Mouse (Mus musculus) liver, embryonic 12.5 days (tissue): ENCODE results near the gene Hspb6. TPM values are rescaled to one million over a fixed set of nuclear protein-coding genes. Genes with fewer than 3 reads are reported as not detected.

Experiments
- ATAC-seq: fragments of 200-750 bp; cut with Nextera tagmentation; 2 replicates; pipeline ENCODE4 v1.8.0; 2017; ENCODE audit warnings: moderate number of reproducible peaks, mild to moderate bottlenecking, moderate library complexity
- H3K27ac ChIP-seq: fragments of 300-500 bp; sonication (generic); 2 replicates; pipeline ENCODE4 v1.5.1; 2016; ENCODE audit warnings: mild to moderate bottlenecking
- H3K27me3 ChIP-seq: fragments of 300-500 bp; sonication (generic); replicated peaks from 2 replicates; pipeline ENCODE4 v1.6.1; 2016; ENCODE audit warnings: mild to moderate bottlenecking, moderate library complexity
- H3K36me3 ChIP-seq: fragments of 300-500 bp; sonication (generic); 2 replicates; pipeline ENCODE4 v1.6.1; 2016; ENCODE audit warnings: mild to moderate bottlenecking, moderate library complexity
- H3K4me1 ChIP-seq: fragments of 300-500 bp; sonication (generic); 2 replicates; pipeline ENCODE4 v1.6.1; 2016
- H3K4me2 ChIP-seq: fragments of 300-500 bp; sonication (generic); 2 replicates; pipeline ENCODE4 v1.6.1; 2016; ENCODE audit warnings: mild to moderate bottlenecking, moderate library complexity
- H3K4me3 ChIP-seq: fragments of 300-500 bp; sonication (generic); 2 replicates; pipeline ENCODE4 v1.5.1; 2016; ENCODE audit warnings: mild to moderate bottlenecking, moderate library complexity
- H3K9ac ChIP-seq: fragments of 300-500 bp; sonication (generic); 2 replicates; pipeline ENCODE4 v1.6.1; 2016; ENCODE audit warnings: mild to moderate bottlenecking, moderate library complexity
- H3K9me3 ChIP-seq: fragments of 300-500 bp; sonication (generic); replicated peaks from 2 replicates; pipeline ENCODE4 v1.6.1; 2016; ENCODE audit warnings: mild to moderate bottlenecking, moderate library complexity
- WGBS: fragments of 180-500 bp; shearing (Covaris S2); methylation state at CpG from one replicate; pipeline ENCODE4 v1.1.7; 2016; ENCODE audit not compliant: insufficient replicate concordance; 5-methylcytosine and 5-hydroxymethylcytosine counted together
- polyA plus RNA-seq: library from polyadenylated mRNA; unstranded; fragments of >200 nt; fragmentation: Nextera tagmentation; extraction: Ambion mirVana; gene quantifications from 2 replicates; pipeline ENCODE4 v1.2.1, GENCODE M21; 2016

Gene Hspb6
- polyA plus RNA-seq, 1 experiment from 2014 or later = 5.0 TPM

DNA sequence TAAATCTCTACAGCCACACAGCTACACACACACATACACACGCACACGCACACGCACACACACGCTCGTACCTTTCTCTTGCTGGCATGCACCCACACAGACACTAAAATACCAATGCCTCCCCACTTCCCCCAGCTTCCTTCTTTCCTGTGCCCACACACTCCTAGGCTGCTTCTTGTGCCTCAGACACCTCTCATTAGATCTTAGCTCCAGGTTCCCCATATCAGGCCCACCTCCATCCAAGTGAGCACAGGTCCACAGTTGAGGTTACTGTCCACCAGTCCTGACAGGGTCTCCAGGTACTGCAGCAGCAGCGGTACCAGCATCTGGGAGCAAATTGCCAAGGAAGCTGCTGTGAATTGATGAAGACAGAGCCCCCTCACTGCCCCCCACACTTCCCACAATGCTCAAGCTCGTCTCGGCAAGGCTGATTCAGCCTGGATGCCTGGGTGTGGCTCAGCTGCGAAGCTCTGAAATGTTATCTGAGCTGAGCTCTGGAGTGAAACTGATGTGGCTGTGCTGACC is 20.6 kb upstream of the Hspb6 start:
- WGBS = 73% methylated on average over 9 of the region's 9 CpGs
- Histone ChIP-seq H3K9me3 (no peaks in the 10 kb centered on the region), H3K27ac (no peak overlapping the region), H3K4me1 (peaks cover 44% of the 10 kb centered on the region), H3K36me3 (peaks cover 65% of the 10 kb centered on the region), H3K4me2 (no peak overlapping the region), H3K9ac (no peak overlapping the region), H3K27me3 (no peaks in the 10 kb centered on the region), H3K4me3 (no peak overlapping the region)
- ATAC-seq = no peak

DNA sequence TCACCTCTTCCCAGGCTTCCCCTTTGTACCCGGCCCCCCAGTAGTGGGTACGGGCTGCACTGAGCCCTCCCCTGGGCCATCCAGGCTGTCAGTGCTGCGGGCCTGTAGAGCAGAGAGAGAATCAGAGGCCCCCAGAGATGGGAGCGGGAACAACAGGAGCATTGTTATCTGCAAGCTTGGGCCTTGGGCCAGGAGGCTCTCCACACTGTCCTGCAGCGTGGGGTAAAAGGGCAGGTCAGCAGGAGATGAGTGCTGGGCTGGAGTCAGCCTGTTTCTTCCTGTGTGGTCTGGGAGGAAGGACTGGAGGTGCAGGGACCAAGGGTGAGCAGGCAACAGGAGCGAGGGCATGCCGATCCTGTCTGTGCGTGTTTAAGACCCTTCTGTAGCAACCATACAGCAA is 19.0 kb upstream of the Hspb6 start:
- Histone ChIP-seq H3K4me2 (peak overlapping the region; percentile 19; the same call in 1 of the 2 replicates), H3K36me3 (peaks cover 49% of the 10 kb centered on the region), H3K9me3 (no peaks in the 10 kb centered on the region), H3K4me1 (peaks cover 43% of the 10 kb centered on the region), H3K27me3 (no peaks in the 10 kb centered on the region), H3K9ac (no peak overlapping the region), H3K27ac (no peak overlapping the region), H3K4me3 (no peak overlapping the region)
- 61% methylated on average over 8 of the region's 8 CpGs for WGBS
- ATAC-seq = no peak

DNA sequence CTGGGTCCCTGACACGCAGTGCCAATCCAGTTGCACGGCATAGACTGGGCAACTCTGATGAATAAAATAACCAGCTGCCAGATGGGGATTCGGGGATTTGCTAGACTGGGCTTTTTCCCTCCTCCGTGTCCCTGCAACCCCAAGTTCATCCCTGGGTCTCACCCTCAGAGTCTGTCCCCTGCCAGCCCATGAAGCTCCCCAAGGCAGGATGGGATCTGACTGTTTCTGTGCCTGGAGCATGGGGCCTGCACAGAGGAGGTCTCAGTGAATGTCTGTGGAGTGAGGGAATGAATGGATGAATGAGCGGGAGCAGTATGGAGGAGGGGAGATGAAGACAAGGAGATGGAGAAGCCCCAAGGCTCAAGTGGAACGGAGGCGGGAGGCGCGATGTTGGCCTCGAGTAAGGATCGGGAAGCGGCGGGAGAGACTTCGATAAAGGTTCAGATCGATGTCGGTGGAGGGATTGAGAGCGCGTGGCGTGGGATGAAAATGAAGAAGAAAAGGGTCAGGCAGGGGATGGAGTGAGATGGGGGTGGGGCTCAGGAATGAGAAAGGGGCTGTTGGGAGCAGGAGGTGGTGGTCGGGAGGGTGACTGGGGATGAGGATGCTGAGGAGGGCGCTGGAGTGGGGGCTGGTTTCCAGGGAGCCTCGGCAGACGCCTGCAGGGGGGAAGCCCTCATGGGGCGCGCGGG is 17.9 kb upstream of the Hspb6 start:
- WGBS = 12% methylated on average over 25 of the region's 26 CpGs
- Histone ChIP-seq H3K36me3 (peaks cover 40% of the 10 kb centered on the region), H3K9ac (peak overlapping the region; percentile 83), H3K9me3 (no peaks in the 10 kb centered on the region), H3K4me2 (peak overlapping the region; percentile 99), H3K27ac (peak overlapping the region; percentile 83), H3K4me1 (peaks cover 43% of the 10 kb centered on the region), H3K4me3 (peak overlapping the region; percentile 77), H3K27me3 (no peaks in the 10 kb centered on the region)
- ATAC-seq = peak; percentile 1; the same call in 1 of the 2 replicates

GRCm38 (mm10) chr7:30534633-30535577 is 17.1 kb upstream of the Hspb6 start, which contains the start of gene Arhgap33:
Gene Arhgap33, minus strand, starts transcription at chr7:30535060.
- 4% methylated on average over 82 of the region's 84 CpGs for WGBS
- peak within 1 kb of the TSS; percentile 83 for H3K9ac ChIP-seq
- ATAC-seq = peak; percentile 93
- H3K4me1 ChIP-seq = peaks cover 43% of the 10 kb centered on the region
- peak within 1 kb of the TSS; percentile 83 for H3K27ac ChIP-seq
- H3K9me3 ChIP-seq = no peaks in the 10 kb centered on the region
- H3K27me3 ChIP-seq = no peaks in the 10 kb centered on the region
- peak within 1 kb of the TSS; percentile 99 for H3K4me2 ChIP-seq
- H3K4me3 ChIP-seq = peak within 1 kb of the TSS; percentile 77
- peaks cover 40% of the 10 kb centered on the region for H3K36me3 ChIP-seq

DNA sequence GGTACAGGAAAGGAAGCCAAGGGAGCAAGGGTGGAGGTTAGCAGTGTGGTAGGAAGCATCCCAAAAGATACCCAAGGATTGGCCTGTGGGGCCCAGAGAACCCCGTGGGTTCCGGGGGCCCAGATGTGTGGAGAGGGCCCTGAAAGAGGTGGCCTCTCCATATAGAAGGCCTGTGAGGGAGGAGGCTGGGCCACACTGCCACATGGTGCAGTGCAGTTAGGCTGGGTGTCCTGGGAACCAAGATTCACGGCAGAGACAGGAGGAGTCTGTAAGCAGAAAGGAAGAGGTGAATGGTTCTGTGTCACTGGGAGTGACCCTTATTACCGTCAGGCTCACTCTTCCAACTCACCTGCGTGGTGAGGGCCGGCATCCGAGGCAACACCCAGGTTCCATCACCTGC is 11.4 kb upstream of the Hspb6 start:
- Histone ChIP-seq H3K27me3 (no peaks in the 10 kb centered on the region), H3K4me2 (no peak overlapping the region), H3K9me3 (no peaks in the 10 kb centered on the region), H3K4me3 (no peak overlapping the region), H3K27ac (no peak overlapping the region), H3K9ac (no peak overlapping the region), H3K4me1 (peaks cover 17% of the 10 kb centered on the region), H3K36me3 (peaks cover 43% of the 10 kb centered on the region)
- ATAC-seq = no peak
- 83% methylated on average over 7 of the region's 7 CpGs for WGBS

DNA sequence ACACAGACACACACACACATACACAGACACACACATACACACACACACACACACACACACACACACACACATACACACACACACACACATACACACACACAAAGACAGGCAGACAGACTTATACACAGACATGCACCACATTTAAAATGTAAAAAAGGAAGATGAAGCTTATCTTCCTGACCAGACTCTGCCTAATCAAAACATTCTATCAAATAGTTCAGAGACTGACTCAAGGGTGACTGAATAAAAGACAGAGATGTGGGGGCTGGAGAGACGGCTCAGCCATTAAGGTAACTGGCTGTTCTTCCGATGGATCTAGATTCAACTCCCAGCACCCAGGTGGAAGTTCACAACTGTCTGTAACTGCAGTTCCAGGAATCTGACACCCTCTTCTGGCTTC is 7.7 kb upstream of the Hspb6 start:
- no peak overlapping the region for H3K9ac ChIP-seq
- H3K9me3 ChIP-seq = no peaks in the 10 kb centered on the region
- no peak overlapping the region for H3K4me3 ChIP-seq
- 46% methylated on average over 2 of the region's 2 CpGs for WGBS
- H3K4me2 ChIP-seq = no peak overlapping the region
- H3K36me3 ChIP-seq = peaks cover 63% of the 10 kb centered on the region
- 0 out of 2 replicates have a peak overlapping the region, but pooled peaks have one; percentile 7 for H3K27ac ChIP-seq
- H3K4me1 ChIP-seq = peaks cover 11% of the 10 kb centered on the region
- no peaks in the 10 kb centered on the region for H3K27me3 ChIP-seq
- ATAC-seq = no peak; the same call in 1 of the 2 replicates

- ATAC-seq = no peak
- Histone ChIP-seq H3K27me3 (no peaks in the 10 kb centered on the region), H3K4me3 (no peak overlapping the region), H3K36me3 (peaks cover 39% of the 10 kb centered on the region), H3K4me1 (peaks cover 31% of the 10 kb centered on the region), H3K9me3 (no peaks in the 10 kb centered on the region), H3K27ac (no peak overlapping the region), H3K9ac (no peak overlapping the region), H3K4me2 (no peak overlapping the region)
- WGBS = 78% methylated on average over 2 of the region's 2 CpGs
Measured at GRCm38 (mm10) chr7:30549880-30550279, 2.1 kb upstream of the Hspb6 start.

- Histone ChIP-seq H3K4me2 (0 out of 2 replicates have a peak overlapping the region, but pooled peaks have one; percentile 99), H3K27ac (no peak overlapping the region)
Measured at GRCm38 (mm10) chr7:30550603-30551002, 1.4 kb upstream of the Hspb6 start.

GRCm38 (mm10) chr7:30551445-30552101 is 405 bp upstream of the Hspb6 start:
- Histone ChIP-seq H3K4me3 (peak overlapping the region; percentile 72), H3K27me3 (no peaks in the 10 kb centered on the region), H3K4me2 (peak overlapping the region; percentile 99), H3K4me1 (peaks cover 30% of the 10 kb centered on the region), H3K36me3 (peaks cover 42% of the 10 kb centered on the region), H3K27ac (peak overlapping the region; percentile 92), H3K9ac (peak overlapping the region; percentile 76), H3K9me3 (no peaks in the 10 kb centered on the region)
- peak; percentile 49 for ATAC-seq
- under 1% methylated on average over 10 of the region's 10 CpGs for WGBS

More at GRCm38 (mm10) chr7:30550603-30551002, 1.4 kb upstream of the Hspb6 start:
- H3K36me3 ChIP-seq = peaks cover 42% of the 10 kb centered on the region
- H3K4me1 ChIP-seq = peaks cover 30% of the 10 kb centered on the region
- H3K27me3 ChIP-seq = no peaks in the 10 kb centered on the region
- H3K9ac ChIP-seq = no peak overlapping the region
- no peaks in the 10 kb centered on the region for H3K9me3 ChIP-seq
- WGBS = 95% methylated on average over 1 of the region's 1 CpGs
- no peak for ATAC-seq
- H3K4me3 ChIP-seq = no peak overlapping the region

GRCm38 (mm10) chr7:30553021-30553589 is 1.1 kb downstream of the Hspb6 start:
- Histone ChIP-seq H3K9ac (peak overlapping the region; percentile 91), H3K27ac (peak overlapping the region; percentile 94), H3K4me3 (peak overlapping the region; percentile 72), H3K4me1 (peaks cover 40% of the 10 kb centered on the region), H3K27me3 (no peaks in the 10 kb centered on the region), H3K4me2 (peak overlapping the region; percentile 99), H3K9me3 (no peaks in the 10 kb centered on the region), H3K36me3 (peaks cover 50% of the 10 kb centered on the region)
- 7% methylated on average over 23 of the region's 23 CpGs for WGBS
- no peak for ATAC-seq
